Mouse (Mus musculus) embryonic facial prominence, embryonic 14.5 days (tissue): ENCODE results near the gene Dglucy. TPM values are rescaled to one million over a fixed set of nuclear protein-coding genes. Genes with fewer than 3 reads are reported as not detected.

Source experiments
- ATAC-seq: fragments of 200-750 bp; cut with Nextera tagmentation; 2 replicates; pipeline ENCODE4 v1.8.0; 2017; ENCODE audit warnings: low read depth, moderate number of reproducible peaks, moderate TSS enrichment
- DNase-seq: peaks from one replicate; pipeline ENCODE4 v3.0.0-alpha.2; 2015; ENCODE audit warnings: low spot score
- H3K27ac ChIP-seq: fragments of 300-500 bp; sonication (generic); replicated peaks from 2 replicates; pipeline ENCODE4 v1.5.1; 2014; ENCODE audit warnings: low read depth, mild to moderate bottlenecking, low read length, moderate library complexity
- H3K27me3 ChIP-seq: fragments of 300-500 bp; sonication (generic); replicated peaks from 2 replicates; pipeline ENCODE4 v1.6.1; 2014; ENCODE audit warnings: low read length; ENCODE audit not compliant: control insufficient read depth, insufficient read depth
- H3K36me3 ChIP-seq: fragments of 300-500 bp; sonication (generic); 2 replicates; pipeline ENCODE4 v1.6.1; 2014; ENCODE audit warnings: low read length, mixed read lengths; ENCODE audit not compliant: control insufficient read depth, insufficient read depth
- H3K4me1 ChIP-seq: fragments of 300-500 bp; sonication (generic); 2 replicates; pipeline ENCODE4 v1.6.1; 2014; ENCODE audit warnings: antibody characterized with exemption, low read length; ENCODE audit not compliant: control insufficient read depth, insufficient read depth
- H3K4me2 ChIP-seq: fragments of 300-500 bp; sonication (generic); 2 replicates; pipeline ENCODE4 v1.6.1; 2014; ENCODE audit warnings: low read depth, mild to moderate bottlenecking, low read length, moderate library complexity, mixed read lengths
- H3K4me3 ChIP-seq: fragments of 300-500 bp; sonication (generic); 2 replicates; pipeline ENCODE4 v1.5.1; 2014; ENCODE audit warnings: low read depth, mild to moderate bottlenecking, low read length
- H3K9ac ChIP-seq: fragments of 300-500 bp; sonication (generic); 2 replicates; pipeline ENCODE4 v1.6.1; 2014; ENCODE audit warnings: low read depth, mild to moderate bottlenecking, low read length, moderate library complexity, mixed read lengths
- H3K9me3 ChIP-seq: fragments of 300-500 bp; sonication (generic); 2 replicates; pipeline ENCODE4 v1.6.1; 2016; ENCODE audit warnings: low read length; ENCODE audit not compliant: control insufficient read depth
- WGBS: fragments of 180-500 bp; shearing (Covaris S2); extraction: QIAGEN DNeasy Blood & Tissue Kit; methylation state at CpG from one replicate; pipeline ENCODE4 v1.1.7; 2014; 5-methylcytosine and 5-hydroxymethylcytosine counted together
- polyA plus RNA-seq: library from polyadenylated mRNA; unstranded; fragments of >200 nt; fragmentation: Nextera tagmentation; extraction: Ambion mirVana; gene quantifications from 2 replicates; pipeline ENCODE4 v1.2.1, GENCODE M21; 2014

Gene Dglucy
- polyA plus RNA-seq, 1 experiment from 2014 or later = 4.9 TPM

- WGBS = 42% methylated on average over 1 of the region's 1 CpGs
Observed at GRCm38 (mm10) chr12:100753716-100754115, 25.1 kb upstream of the Dglucy start.

GRCm38 (mm10) chr12:100757427-100757826 is 21.4 kb upstream of the Dglucy start:
- WGBS = 55% methylated on average over 4 of the region's 4 CpGs
- ATAC-seq = no peak
- no peak overlapping the region for H3K4me2 ChIP-seq

More at GRCm38 (mm10) chr12:100753716-100754115, 25.1 kb upstream of the Dglucy start:
- ATAC-seq (no peak), DNase-seq (peak; percentile 17)
- Histone ChIP-seq H3K4me1 (no peaks in the 10 kb centered on the region), H3K9me3 (no peaks in the 10 kb centered on the region), H3K36me3 (no peaks in the 10 kb centered on the region), H3K27ac (no peak overlapping the region), H3K4me2 (no peak overlapping the region), H3K27me3 (no peaks in the 10 kb centered on the region), H3K4me3 (no peak overlapping the region), H3K9ac (no peak overlapping the region)

GRCm38 (mm10) chr12:100762663-100763425 is 16.0 kb upstream of the Dglucy start:
- Histone ChIP-seq H3K4me2 (no peak overlapping the region), H3K27me3 (no peaks in the 10 kb centered on the region), H3K4me3 (no peak overlapping the region), H3K9ac (no peak overlapping the region), H3K4me1 (peaks cover 4% of the 10 kb centered on the region; the same call in 1 of the 2 replicates), H3K36me3 (no peaks in the 10 kb centered on the region), H3K27ac (no peak overlapping the region), H3K9me3 (no peaks in the 10 kb centered on the region)
- WGBS = 62% methylated on average over 11 of the region's 11 CpGs
- ATAC-seq (no peak), DNase-seq (no peak)

More at GRCm38 (mm10) chr12:100757427-100757826, 21.4 kb upstream of the Dglucy start:
- Histone ChIP-seq H3K27ac (no peak overlapping the region), H3K36me3 (no peaks in the 10 kb centered on the region), H3K9ac (no peak overlapping the region), H3K4me1 (no peaks in the 10 kb centered on the region), H3K9me3 (no peaks in the 10 kb centered on the region), H3K27me3 (no peaks in the 10 kb centered on the region), H3K4me3 (no peak overlapping the region)
- DNase-seq = no peak

DNA sequence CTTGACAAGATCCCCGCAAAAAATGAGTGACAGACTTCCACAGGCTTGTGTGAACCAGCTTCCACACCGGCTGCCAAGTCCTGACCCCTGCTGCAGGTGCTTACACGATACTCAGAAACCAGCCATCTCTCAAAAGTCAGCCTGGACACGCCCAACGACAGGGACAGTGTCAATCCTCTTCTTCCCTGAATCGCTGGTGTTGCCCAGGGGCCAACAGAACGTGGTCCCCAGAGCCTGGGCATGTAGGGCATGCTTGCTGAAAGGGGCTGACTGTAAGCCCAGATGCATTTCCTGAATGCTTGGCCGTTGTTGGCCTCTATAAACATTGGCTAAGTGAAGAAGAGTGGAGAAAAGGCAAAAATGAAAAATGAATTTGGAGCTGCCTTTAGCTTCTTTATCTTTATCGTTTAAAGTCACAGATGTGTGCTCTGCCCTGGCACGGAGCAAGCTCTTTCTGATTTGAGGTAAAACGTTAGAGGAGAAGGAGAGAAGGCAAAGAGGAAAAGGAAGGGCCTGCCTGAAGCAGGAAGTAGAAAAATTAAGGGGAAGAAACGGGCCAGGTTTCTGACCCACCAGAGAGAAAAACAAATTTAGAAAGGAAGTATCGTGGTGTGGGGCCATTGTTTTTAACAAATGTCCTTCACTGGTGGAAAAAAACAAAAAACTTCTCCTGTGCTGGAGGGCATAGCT is 14.4 kb upstream of the Dglucy start:
- 51% methylated on average over 13 of the region's 13 CpGs for WGBS
- no peaks in the 10 kb centered on the region for H3K36me3 ChIP-seq
- H3K27ac ChIP-seq = no peak overlapping the region; the same call in 1 of the 2 replicates
- no peak overlapping the region for H3K4me2 ChIP-seq
- no peaks in the 10 kb centered on the region for H3K27me3 ChIP-seq
- ATAC-seq (no peak), DNase-seq (no peak)
- H3K4me1 ChIP-seq = peaks cover 4% of the 10 kb centered on the region; the same call in 1 of the 2 replicates
- no peak overlapping the region for H3K4me3 ChIP-seq
- no peak overlapping the region for H3K9ac ChIP-seq
- H3K9me3 ChIP-seq = no peaks in the 10 kb centered on the region

- Histone ChIP-seq H3K27ac (no peak overlapping the region), H3K4me2 (no peak overlapping the region), H3K4me3 (no peak overlapping the region), H3K27me3 (no peaks in the 10 kb centered on the region), H3K9me3 (no peaks in the 10 kb centered on the region), H3K36me3 (no peaks in the 10 kb centered on the region), H3K9ac (no peak overlapping the region), H3K4me1 (peaks cover 8% of the 10 kb centered on the region; the same call in 1 of the 2 replicates)
- 90% methylated on average over 6 of the region's 6 CpGs for WGBS
- DNase-seq = no peak
- ATAC-seq = no peak
Observed at GRCm38 (mm10) chr12:100769871-100770270, 9.0 kb upstream of the Dglucy start.

DNA sequence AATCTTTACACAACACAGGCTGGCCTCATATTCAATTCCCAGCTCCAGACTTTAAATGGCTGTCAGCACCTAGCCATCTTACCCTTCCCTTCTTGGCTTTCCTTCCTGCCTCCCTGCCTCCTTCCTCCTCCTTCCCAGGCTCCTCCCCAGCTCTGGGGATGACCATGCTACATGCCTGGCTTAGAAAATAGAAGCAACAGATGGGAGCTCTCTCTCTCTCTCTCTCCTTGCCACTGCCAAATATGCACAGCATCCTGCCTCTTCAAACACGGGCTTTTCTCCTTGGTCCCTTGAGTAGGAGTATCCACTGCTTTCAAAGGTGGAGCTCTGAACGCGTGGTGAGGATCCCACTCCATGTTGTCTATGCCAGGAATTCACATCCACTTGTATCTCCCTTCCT is 8.1 kb upstream of the Dglucy start:
- Histone ChIP-seq H3K36me3 (no peaks in the 10 kb centered on the region), H3K4me3 (no peak overlapping the region), H3K27me3 (no peaks in the 10 kb centered on the region), H3K27ac (no peak overlapping the region), H3K4me1 (peaks cover 8% of the 10 kb centered on the region; the same call in 1 of the 2 replicates), H3K4me2 (no peak overlapping the region), H3K9me3 (no peaks in the 10 kb centered on the region), H3K9ac (no peak overlapping the region)
- no peak for ATAC-seq
- no peak for DNase-seq
- 65% methylated on average over 3 of the region's 3 CpGs for WGBS

GRCm38 (mm10) chr12:100772230-100772984 is 6.5 kb upstream of the Dglucy start:
- Histone ChIP-seq H3K9ac (no peak overlapping the region), H3K4me1 (peaks cover 8% of the 10 kb centered on the region; the same call in 1 of the 2 replicates), H3K27me3 (no peaks in the 10 kb centered on the region), H3K27ac (no peak overlapping the region), H3K9me3 (no peaks in the 10 kb centered on the region), H3K4me2 (no peak overlapping the region; the same call in 1 of the 2 replicates), H3K4me3 (no peak overlapping the region), H3K36me3 (no peaks in the 10 kb centered on the region)
- WGBS = 27% methylated on average over 7 of the region's 7 CpGs
- ATAC-seq (peak; percentile 60), DNase-seq (peak; percentile 79)

GRCm38 (mm10) chr12:100774756-100775155 is 4.1 kb upstream of the Dglucy start:
- DNase-seq = no peak
- H3K9ac ChIP-seq = no peak overlapping the region
- no peaks in the 10 kb centered on the region for H3K9me3 ChIP-seq
- H3K27me3 ChIP-seq = no peaks in the 10 kb centered on the region
- ATAC-seq = no peak
- no peaks in the 10 kb centered on the region for H3K36me3 ChIP-seq
- H3K4me3 ChIP-seq = no peak overlapping the region
- H3K4me1 ChIP-seq = peaks cover 23% of the 10 kb centered on the region
- 53% methylated on average over 7 of the region's 7 CpGs for WGBS
- no peak overlapping the region for H3K27ac ChIP-seq
- H3K4me2 ChIP-seq = no peak overlapping the region
